Mouse (Mus musculus): ENCODE measurements around the gene Alox12b.

Alox12b gene

GRCm38 (mm10) chr11:69179512-69179911 lies 22.7 kb downstream of the Alox12b start:
- DNase-seq, result no peak

- DNase-seq, result no peak
These were observed 23.3 kb downstream of the Alox12b start for GRCm38 (mm10) chr11:69180120-69180519.

GRCm38 (mm10) chr11:69185031-69185430 lies 28.2 kb downstream of the Alox12b start:
- no peak for DNase-seq

- no peak for DNase-seq
These were observed 29.1 kb downstream of the Alox12b start for GRCm38 (mm10) chr11:69185936-69186335.

- peak in 1 of 2 experiments; percentile 15 for DNase-seq
These were observed 36.1 kb downstream of the Alox12b start for GRCm38 (mm10) chr11:69192840-69193239.

GRCm38 (mm10) chr11:69196766-69197165 lies 40.0 kb downstream of the Alox12b start:
- no peak for DNase-seq

- DNase-seq, result no peak
These were observed 40.4 kb downstream of the Alox12b start for GRCm38 (mm10) chr11:69197194-69197593.

GRCm38 (mm10) chr11:69197743-69198142 lies 41.0 kb downstream of the Alox12b start, which contains the start of gene Alox8:
Alox8 (minus strand) TSS chr11:69197843.
- DNase-seq, result no peak

GRCm38 (mm10) chr11:69199251-69199650 lies 42.5 kb downstream of the Alox12b start:
- no peak for DNase-seq

GRCm38 (mm10) chr11:69200231-69200630 lies 43.4 kb downstream of the Alox12b start:
- no peak for DNase-seq

GRCm38 (mm10) chr11:69202469-69203230 lies 45.9 kb downstream of the Alox12b start:
- DNase-seq, result no peak

- DNase-seq, result no peak
These were observed 54.6 kb downstream of the Alox12b start for GRCm38 (mm10) chr11:69211431-69211830.

- no peak for DNase-seq
These were observed 60.6 kb downstream of the Alox12b start for GRCm38 (mm10) chr11:69217411-69217810.

GRCm38 (mm10) chr11:69218661-69219060 lies 61.9 kb downstream of the Alox12b start:
- no peak for DNase-seq

All from kidney, adult 8-10 months (tissue).